Mouse (Mus musculus): Measurements from ENCODE around the gene Acsl3.

DNA sequence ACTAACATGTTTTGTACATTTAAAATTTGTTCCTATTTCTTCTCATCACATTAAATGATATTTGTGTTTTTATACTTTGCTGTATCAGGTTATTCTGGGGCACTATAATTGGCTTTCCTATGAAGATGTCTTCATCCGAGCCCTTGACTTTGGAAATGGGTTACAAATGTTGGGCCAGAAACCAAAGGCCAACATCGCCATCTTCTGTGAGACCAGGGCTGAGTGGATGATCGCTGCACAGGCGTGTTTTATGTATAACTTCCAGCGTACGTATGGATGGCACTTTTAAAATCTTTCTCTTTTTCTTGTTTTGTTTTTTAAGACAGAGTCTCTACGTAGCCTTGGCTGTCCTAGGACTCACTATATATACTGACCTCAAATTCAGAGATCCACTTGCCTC lies 30.5 kb downstream of the Acsl3 start:
- TF ChIP-seq CTCF (conservative IDR thresholded peaks at IDR 0.05; ENCODE audit: low read length): no peak
- no peak for TF ChIP-seq POU5F1 (IDR thresholded peaks at IDR 0.05; ENCODE audit: borderline replicate concordance, low read length)
- TF ChIP-seq NANOG (IDR thresholded peaks at IDR 0.05; ENCODE audit: borderline replicate concordance, low read length): no peak

All from E14TG2a.4 (cell line).